Mouse (Mus musculus) lung, postnatal 0 days (tissue): ENCODE data around the gene Btbd3.

Experiments used
- CTCF ChIP-seq: IDR thresholded peaks from 2 replicates; pipeline ENCODE4 v1.5.1; 2016; ENCODE audit warnings: antibody characterized with exemption, mild to moderate bottlenecking
- EP300 ChIP-seq: IDR thresholded peaks from 2 replicates; pipeline ENCODE4 v1.6.1; 2016; ENCODE audit warnings: antibody characterized with exemption, mild to moderate bottlenecking, control low read depth

- TF ChIP-seq EP300 (no peak), CTCF (no peak)
Observed at GRCm38 (mm10) chr2:138338524-138338923, 82.2 kb downstream of the Btbd3 start.
